Mouse (Mus musculus): ENCODE measurements around the gene Gnb5. TPM values are rescaled to one million over a fixed set of nuclear protein-coding genes. Genes with fewer than 3 reads are reported as not detected.
A peak's percentile ranks its signal among the peaks of the same experiment; 100 is the strongest.

The Gnb5 gene
- polyA plus RNA-seq, 1 experiment: 5.2 TPM

GRCm38 (mm10) chr9:75313138-75313831 lies 7.2 kb downstream of the Gnb5 start:
- TF ChIP-seq CTCF (IDR thresholded peaks at IDR 0.05; ENCODE audit: control insufficient read depth, insufficient read depth, low read length) (no peak), POLR2A (IDR thresholded peaks at IDR 0.05; ENCODE audit: borderline replicate concordance, control insufficient read depth, low read depth, low read length) (no peak)
- Histone ChIP-seq H3K4me3 (replicated peaks; ENCODE audit: control insufficient read depth, low read depth, low read length) (peak overlapping the region; percentile 11), H3K4me1 (ENCODE audit: control insufficient read depth, insufficient read depth, low read length) (peaks cover 4% of the 10 kb centered on the region), H3K27ac (ENCODE audit: control insufficient read depth, insufficient read depth, low read depth, low read length, poor library complexity) (no peak overlapping the region)
- 57% methylated on average over 11 of the region's 11 CpGs for WGBS

- Histone ChIP-seq H3K4me1 (ENCODE audit: control insufficient read depth, insufficient read depth, low read length) (peaks cover 2% of the 10 kb centered on the region), H3K4me3 (replicated peaks; ENCODE audit: control insufficient read depth, low read depth, low read length) (peak overlapping the region; percentile 94), H3K27ac (ENCODE audit: control insufficient read depth, insufficient read depth, low read depth, low read length, poor library complexity) (no peak overlapping the region)
- TF ChIP-seq CTCF (IDR thresholded peaks at IDR 0.05; ENCODE audit: control insufficient read depth, insufficient read depth, low read length) (no peak), POLR2A (IDR thresholded peaks at IDR 0.05; ENCODE audit: borderline replicate concordance, control insufficient read depth, low read depth, low read length) (no peak)
- 2% methylated on average over 52 of the region's 52 CpGs for WGBS
Observed at GRCm38 (mm10) chr9:75313832-75314516, 7.9 kb downstream of the Gnb5 start.

- Histone ChIP-seq H3K4me3 (replicated peaks; ENCODE audit: control insufficient read depth, low read depth, low read length) (peak overlapping the region; percentile 94), H3K27ac (ENCODE audit: control insufficient read depth, insufficient read depth, low read depth, low read length, poor library complexity) (no peak overlapping the region), H3K4me1 (ENCODE audit: control insufficient read depth, insufficient read depth, low read length) (peaks cover 2% of the 10 kb centered on the region)
- TF ChIP-seq POLR2A (IDR thresholded peaks at IDR 0.05; ENCODE audit: borderline replicate concordance, control insufficient read depth, low read depth, low read length) (no peak), CTCF (IDR thresholded peaks at IDR 0.05; ENCODE audit: control insufficient read depth, insufficient read depth, low read length) (no peak)
- WGBS: 11% methylated on average over 22 of the region's 22 CpGs
Observed at GRCm38 (mm10) chr9:75314517-75315105, 8.5 kb downstream of the Gnb5 start.

- no peak for TF ChIP-seq POLR2A (IDR thresholded peaks at IDR 0.05; ENCODE audit: borderline replicate concordance, control insufficient read depth, low read depth, low read length)
- WGBS: 75% methylated on average over 3 of the region's 3 CpGs
- no peak overlapping the region for H3K4me3 ChIP-seq (replicated peaks; ENCODE audit: control insufficient read depth, low read depth, low read length)
- no peak overlapping the region for H3K27ac ChIP-seq (ENCODE audit: control insufficient read depth, insufficient read depth, low read depth, low read length, poor library complexity)
- no peaks in the 10 kb centered on the region; the same call in 1 of the 2 replicates for H3K4me1 ChIP-seq (ENCODE audit: control insufficient read depth, insufficient read depth, low read length)
Observed at GRCm38 (mm10) chr9:75315238-75315637, 9.2 kb downstream of the Gnb5 start.

- Histone ChIP-seq H3K27ac (ENCODE audit: control insufficient read depth, insufficient read depth, low read depth, low read length, poor library complexity) (no peak overlapping the region), H3K4me1 (ENCODE audit: control insufficient read depth, insufficient read depth, low read length) (no peaks in the 10 kb centered on the region; the same call in 1 of the 2 replicates), H3K4me3 (replicated peaks; ENCODE audit: control insufficient read depth, low read depth, low read length) (no peak overlapping the region)
- TF ChIP-seq CTCF (IDR thresholded peaks at IDR 0.05; ENCODE audit: control insufficient read depth, insufficient read depth, low read length) (no peak), POLR2A (IDR thresholded peaks at IDR 0.05; ENCODE audit: borderline replicate concordance, control insufficient read depth, low read depth, low read length) (no peak)
- WGBS: 85% methylated on average over 6 of the region's 6 CpGs
Observed at GRCm38 (mm10) chr9:75316771-75317170, 10.7 kb downstream of the Gnb5 start.

GRCm38 (mm10) chr9:75318196-75318595 lies 12.1 kb downstream of the Gnb5 start:
- TF ChIP-seq CTCF (IDR thresholded peaks at IDR 0.05; ENCODE audit: control insufficient read depth, insufficient read depth, low read length): no peak
- TF ChIP-seq POLR2A (IDR thresholded peaks at IDR 0.05; ENCODE audit: borderline replicate concordance, control insufficient read depth, low read depth, low read length): no peak
- WGBS: 94% methylated on average over 2 of the region's 2 CpGs
- no peaks in the 10 kb centered on the region; the same call in 1 of the 2 replicates for H3K4me1 ChIP-seq (ENCODE audit: control insufficient read depth, insufficient read depth, low read length)
- H3K4me3 ChIP-seq (replicated peaks; ENCODE audit: control insufficient read depth, low read depth, low read length): no peak overlapping the region
- H3K27ac ChIP-seq (ENCODE audit: control insufficient read depth, insufficient read depth, low read depth, low read length, poor library complexity): no peak overlapping the region

- 83% methylated on average over 3 of the region's 3 CpGs for WGBS
- Histone ChIP-seq H3K4me1 (ENCODE audit: control insufficient read depth, insufficient read depth, low read length) (no peaks in the 10 kb centered on the region), H3K4me3 (replicated peaks; ENCODE audit: control insufficient read depth, low read depth, low read length) (no peak overlapping the region), H3K27ac (ENCODE audit: control insufficient read depth, insufficient read depth, low read depth, low read length, poor library complexity) (no peak overlapping the region)
- TF ChIP-seq CTCF (IDR thresholded peaks at IDR 0.05; ENCODE audit: control insufficient read depth, insufficient read depth, low read length): no peak
- no peak for TF ChIP-seq POLR2A (IDR thresholded peaks at IDR 0.05; ENCODE audit: borderline replicate concordance, control insufficient read depth, low read depth, low read length)
Observed at GRCm38 (mm10) chr9:75319365-75319764, 13.3 kb downstream of the Gnb5 start.

- no peaks in the 10 kb centered on the region for H3K4me1 ChIP-seq (ENCODE audit: control insufficient read depth, insufficient read depth, low read length)
- TF ChIP-seq CTCF (IDR thresholded peaks at IDR 0.05; ENCODE audit: control insufficient read depth, insufficient read depth, low read length) (no peak), POLR2A (IDR thresholded peaks at IDR 0.05; ENCODE audit: borderline replicate concordance, control insufficient read depth, low read depth, low read length) (no peak)
- 76% methylated on average over 13 of the region's 13 CpGs for WGBS
Observed at GRCm38 (mm10) chr9:75322099-75322885, 16.2 kb downstream of the Gnb5 start.

More at GRCm38 (mm10) chr9:75322099-75322885, 16.2 kb downstream of the Gnb5 start:
- Histone ChIP-seq H3K4me3 (replicated peaks; ENCODE audit: control insufficient read depth, low read depth, low read length) (no peak overlapping the region), H3K27ac (ENCODE audit: control insufficient read depth, insufficient read depth, low read depth, low read length, poor library complexity) (no peak overlapping the region)

All from bone marrow, adult 2 months (tissue).